Mouse (Mus musculus) lung, postnatal 4 days (tissue): ENCODE results near the gene Zc2hc1c.

ENCODE experiments used
- DNase-seq, 2 experiments: peaks; one replicate each; pipeline ENCODE4 v3.0.0; 2021

Zc2hc1c gene

GRCm38 (mm10) chr12:85341131-85341530 is 52.7 kb downstream of the Zc2hc1c start:
- peak in 1 of 2 experiments; percentile 17 for DNase-seq

- DNase-seq, result no peak
Observed at GRCm38 (mm10) chr12:85342310-85342709, 53.9 kb downstream of the Zc2hc1c start.

- no peak for DNase-seq
Observed at GRCm38 (mm10) chr12:85344252-85344651, 55.9 kb downstream of the Zc2hc1c start.

- DNase-seq, result no peak
Observed at GRCm38 (mm10) chr12:85345559-85345958, 57.2 kb downstream of the Zc2hc1c start.

GRCm38 (mm10) chr12:85346374-85346773 is 58.0 kb downstream of the Zc2hc1c start:
- peak in 1 of 2 experiments; percentile 66 for DNase-seq

GRCm38 (mm10) chr12:85347196-85347595 is 58.8 kb downstream of the Zc2hc1c start:
- no peak for DNase-seq

- peak in 1 of 2 experiments; percentile 43 for DNase-seq
Observed at GRCm38 (mm10) chr12:85348338-85348737, 59.9 kb downstream of the Zc2hc1c start.
